Mouse (Mus musculus) CH12.LX (cell line): Measurements from ENCODE around the gene Arrdc3.

Experiments used
- CTCF ChIP-seq, 2 experiments: IDR thresholded peaks in 1 of 2; conservative IDR thresholded peaks in 1 of 2; 2 replicates each; pipeline ENCODE4 v1.5.1; 2011 to 2012; ENCODE audit warnings: low read depth in 2 of 2, low read length in 2 of 2, improper control_type of control experiment in 1 of 2, inconsistent platforms in 1 of 2, mild to moderate bottlenecking in 1 of 2, moderate library complexity in 1 of 2
- EP300 ChIP-seq: IDR thresholded peaks from 2 replicates; pipeline ENCODE4 v1.6.1; 2011; ENCODE audit warnings: low read length, improper control_type of control experiment
- JUND ChIP-seq: conservative IDR thresholded peaks from 2 replicates; pipeline ENCODE4 v1.6.1; 2011; ENCODE audit warnings: low read depth, low read length, improper control_type of control experiment
- MEF2A ChIP-seq: IDR thresholded peaks from 2 replicates; pipeline ENCODE4 v1.6.1; 2014; ENCODE audit warnings: low read depth, mild to moderate bottlenecking, inconsistent platforms, low read length, improper control_type of control experiment, borderline replicate concordance
- MXI1 ChIP-seq: IDR thresholded peaks from 2 replicates; pipeline ENCODE4 v1.6.1; 2011; ENCODE audit warnings: mild to moderate bottlenecking, low read depth, low read length, improper control_type of control experiment
- POLR2A ChIP-seq: IDR thresholded peaks from 2 replicates; pipeline ENCODE4 v1.6.1; 2011; ENCODE audit warnings: low read depth, mild to moderate bottlenecking, improper control_type of control experiment, low read length
- RCOR1 ChIP-seq: conservative IDR thresholded peaks from 2 replicates; pipeline ENCODE4 v1.6.1; 2012; ENCODE audit warnings: low read depth, mild to moderate bottlenecking, inconsistent platforms, low read length, improper control_type of control experiment
- SMC3 ChIP-seq: IDR thresholded peaks from 2 replicates; pipeline ENCODE4 v1.6.1; 2011; ENCODE audit warnings: low read depth, low read length, improper control_type of control experiment
- TBP ChIP-seq: conservative IDR thresholded peaks from 2 replicates; pipeline ENCODE4 v1.6.1; 2011; ENCODE audit warnings: low read depth, low read length, improper control_type of control experiment
- TCF12 ChIP-seq: IDR thresholded peaks from 2 replicates; pipeline ENCODE4 v1.6.1; 2014; ENCODE audit warnings: low read depth, mild to moderate bottlenecking, inconsistent platforms, low read length, improper control_type of control experiment

- no peak for TF ChIP-seq EP300
- TF ChIP-seq POLR2A: no peak
- no peak for TF ChIP-seq CTCF (conservative IDR thresholded peaks at IDR 0.05 in 1 of 2, IDR thresholded peaks at IDR 0.05 in 1 of 2; ENCODE audit: low read depth in 2 of 2, low read length in 2 of 2)
- TF ChIP-seq TBP: no peak
- TF ChIP-seq RCOR1: no peak
- no peak for TF ChIP-seq SMC3
- TF ChIP-seq MXI1: peak; percentile 19; the same call in 1 of the 2 replicates
- TF ChIP-seq MEF2A: no peak
- no peak for TF ChIP-seq JUND
- no peak for TF ChIP-seq TCF12
These were observed 629 bp downstream of the Arrdc3 start for GRCm38 (mm10) chr13:80883649-80884376.
